In genomic region chr8:87513796-87514195, GRCm38 (mm10) we compare ENCODE assay signal across 29 mouse cellular contexts. TPM values are rescaled to one million over a fixed set of nuclear protein-coding genes. Genes with fewer than 3 reads are reported as not detected.
"Had no signal": no experiment of that assay in that cellular context is flagged by ENCODE, and none has a peak within 500 bp of the region (broad histone marks: within the 10 kb centered on the region; RNA-seq: fewer than 3 reads in every experiment).

No protein-coding gene starts in this region.

- H3K27ac ChIP-seq: lung, embryonic 15.5 days; macrophage; midbrain, embryonic 15.5 days; neural tube, embryonic 15.5 days had no signal

- H3K36me3 ChIP-seq: lung, embryonic 15.5 days; midbrain, embryonic 13.5 days; midbrain, embryonic 15.5 days; neural tube, embryonic 13.5 days; neural tube, embryonic 15.5 days had no signal

- H3K4me1 ChIP-seq: lung, embryonic 15.5 days; midbrain, embryonic 15.5 days had no signal

- H3K27me3 ChIP-seq: lung, embryonic 15.5 days; midbrain, embryonic 13.5 days; midbrain, embryonic 15.5 days; neural tube, embryonic 13.5 days; neural tube, embryonic 15.5 days had no signal

- H3K9ac ChIP-seq: liver, postnatal 0 days; lung, embryonic 15.5 days; midbrain, embryonic 13.5 days; midbrain, embryonic 15.5 days; neural tube, embryonic 13.5 days; neural tube, embryonic 15.5 days had no signal

- H3K4me3 ChIP-seq: lung, embryonic 15.5 days; megakaryocyte, embryonic 14.5 days; midbrain, embryonic 13.5 days; midbrain, embryonic 15.5 days; neural tube, embryonic 13.5 days; neural tube, embryonic 15.5 days had no signal

- H3K9me3 ChIP-seq: lung, embryonic 15.5 days; midbrain, embryonic 13.5 days; midbrain, embryonic 15.5 days; neural tube, embryonic 13.5 days; neural tube, embryonic 15.5 days had no signal

- DNase-seq: liver, postnatal 0 days; lung, adult 2 months; lung, postnatal 14 days; lung, postnatal 36 days; retina, postnatal 1 day; right cerebral cortex, adult 18-20 months; right cerebral cortex, postnatal 25 days; right cerebral cortex, postnatal 4 days; spleen, adult 18-20 months; thymus, adult 18-20 months; thymus, postnatal 14 days; thymus, postnatal 36 days had no signal

- ATAC-seq: liver, postnatal 0 days; lung, postnatal 0 days; midbrain, embryonic 13.5 days; midbrain, embryonic 15.5 days had no signal

- H3K4me2 ChIP-seq: lung, embryonic 15.5 days; midbrain, embryonic 11.5 days; midbrain, embryonic 13.5 days; midbrain, embryonic 15.5 days; neural tube, embryonic 13.5 days; neural tube, embryonic 15.5 days had no signal

RNA-seq across cellular contexts. Expression of gene Cbln1, which starts 41.4 kb away (rescaled TPM):
- total RNA-seq: megakaryocyte progenitor cell, adult 5-6 weeks; monocyte, adult 5-6 weeks had no signal
- polyA plus RNA-seq: liver, postnatal 0 days; lung, adult 2 months; lung, embryonic 15.5 days; lung, postnatal 0 days; macrophage had no signal

RNA-seq across cellular contexts. Expression of gene 4933402J07Rik, which starts 49.9 kb away (rescaled TPM):
- total RNA-seq: megakaryocyte progenitor cell, adult 5-6 weeks; midbrain, postnatal 0 days; monocyte, adult 5-6 weeks had no signal
- polyA plus RNA-seq: liver, postnatal 0 days; lung, adult 2 months; lung, embryonic 15.5 days; lung, postnatal 0 days; macrophage; midbrain, embryonic 11.5 days; midbrain, embryonic 13.5 days; midbrain, embryonic 15.5 days; midbrain, postnatal 0 days; neural tube, embryonic 11.5 days; neural tube, embryonic 13.5 days; neural tube, embryonic 15.5 days; small intestine, adult 2 months; stomach, embryonic 14.5 days; stomach, embryonic 16.5 days; thymus, postnatal 0 days had no signal
